8 mouse cellular contexts compared by ENCODE assay signal in the genomic region with DNA sequence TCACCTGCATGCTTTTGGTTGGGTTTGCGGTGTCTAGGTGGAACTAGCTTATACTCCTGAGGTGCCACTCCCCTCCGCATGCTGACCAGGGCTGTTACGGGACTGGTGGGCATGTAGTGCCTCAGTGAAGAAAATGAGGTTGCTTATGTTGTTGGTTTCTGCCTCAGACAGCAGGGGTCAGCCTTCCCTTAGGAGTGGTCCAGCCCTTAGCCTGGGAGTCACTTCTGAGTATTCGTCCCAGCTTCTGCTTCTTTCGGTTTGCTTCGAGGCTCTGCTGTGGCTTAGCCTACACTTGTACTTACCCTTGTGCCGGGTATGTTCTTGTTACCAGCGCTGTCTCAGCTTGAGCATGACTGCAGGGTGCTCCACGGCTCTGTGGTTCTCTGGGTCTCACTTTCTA. TPM values are rescaled to one million over a fixed set of nuclear protein-coding genes. Genes with fewer than 3 reads are reported as not detected.
DNase-seq lines count a peak whose midpoint lies in the region; ATAC-seq and TF ChIP-seq lines count a peak whose summit lies in the region.

No protein-coding gene starts in this region.

- peak; percentile 55 to 74 for DNase-seq in heart, postnatal 10 days
- DNase-seq in cerebellum, adult 9-10 months = peak; percentile 67
- DNase-seq in gastrocnemius, adult 18-20 months (ENCODE audit: low spot score) = peak; percentile 51
- DNase-seq in layer of hippocampus, adult 9-11 months = peak; percentile 69
- peak; percentile 77 for DNase-seq in thymus, adult 2 months

- H3K9me3 ChIP-seq in heart, embryonic 12.5 days (replicated peaks) = no peaks in the 10 kb centered on the region
- no peaks in the 10 kb centered on the region for H3K9me3 ChIP-seq in midbrain, embryonic 12.5 days

- intact Hi-C loops in heart, postnatal 10 days (cut with DNase I) = no loop called here

- peaks cover 8% of the 10 kb centered on the region; the same call in 1 of the 2 replicates for H3K27me3 ChIP-seq in heart, embryonic 12.5 days (replicated peaks)
- H3K27me3 ChIP-seq in midbrain, embryonic 12.5 days = peaks cover 5% of the 10 kb centered on the region
- H3K27me3 ChIP-seq in thymus, adult 2 months (ENCODE audit: control insufficient read depth, insufficient read depth, low read length) = no peaks in the 10 kb centered on the region

- H3K27ac ChIP-seq in heart, embryonic 12.5 days (ENCODE audit: poor library complexity, severe bottlenecking) = no peak overlapping the region
- H3K27ac ChIP-seq in midbrain, embryonic 12.5 days (replicated peaks) = no peak overlapping the region
- no peak overlapping the region; the same call in 1 of the 2 replicates for H3K27ac ChIP-seq in thymus, adult 2 months (ENCODE audit: control insufficient read depth, insufficient read depth, low read length)

- TF ChIP-seq POLR2A in thymus, adult 2 months (IDR thresholded peaks at IDR 0.05; ENCODE audit: control insufficient read depth, extremely low read depth, insufficient read depth, low read length, poor library complexity) = no peak

- H3K4me3 ChIP-seq in heart, embryonic 12.5 days = no peak overlapping the region
- H3K4me3 ChIP-seq in midbrain, embryonic 12.5 days = no peak overlapping the region
- peak overlapping the region; percentile 13; the same call in 1 of the 2 replicates for H3K4me3 ChIP-seq in thymus, adult 2 months (ENCODE audit: control insufficient read depth, insufficient read depth, low read length)

- no peak overlapping the region for H3K9ac ChIP-seq in heart, embryonic 12.5 days
- H3K9ac ChIP-seq in midbrain, embryonic 12.5 days (replicated peaks) = no peak overlapping the region

- 77% methylated on average over 9 of the region's 9 CpGs for WGBS in heart, embryonic 12.5 days
- 68% methylated on average over 9 of the region's 9 CpGs for WGBS in midbrain, embryonic 12.5 days
- 36% methylated on average over 9 of the region's 9 CpGs for WGBS in thymus, adult 2 months

- no peaks in the 10 kb centered on the region for H3K4me1 ChIP-seq in heart, embryonic 12.5 days (replicated peaks)
- peaks cover 13% of the 10 kb centered on the region for H3K4me1 ChIP-seq in midbrain, embryonic 12.5 days
- H3K4me1 ChIP-seq in thymus, adult 2 months (replicated peaks; ENCODE audit: control insufficient read depth, insufficient read depth, low read length) = peaks cover 6% of the 10 kb centered on the region

- no peak for ATAC-seq in heart, embryonic 12.5 days (ENCODE audit: insufficient number of reproducible peaks, low FRiP score)
- ATAC-seq in CD4-positive, CD25-positive, alpha-beta regulatory T cell, adult 4 months = peak; percentile 75
- peak; percentile 41; the same call in 1 of the 2 replicates for ATAC-seq in midbrain, embryonic 12.5 days (ENCODE audit: low FRiP score, low read depth)

- no peak overlapping the region for H3K4me2 ChIP-seq in heart, embryonic 12.5 days
- H3K4me2 ChIP-seq in midbrain, embryonic 12.5 days (replicated peaks) = no peak overlapping the region

- H3K36me3 ChIP-seq in heart, embryonic 12.5 days = peaks cover 9% of the 10 kb centered on the region; the same call in 1 of the 2 replicates
- H3K36me3 ChIP-seq in midbrain, embryonic 12.5 days = 0 out of 2 replicates have a peak, but pooled peaks cover 4% of the 10 kb centered on the region
- H3K36me3 ChIP-seq in thymus, adult 2 months (ENCODE audit: control insufficient read depth, insufficient read depth, low read length) = peaks cover 4% of the 10 kb centered on the region; the same call in 1 of the 2 replicates

- TF ChIP-seq CTCF in thymus, adult 2 months (IDR thresholded peaks at IDR 0.05; ENCODE audit: borderline replicate concordance, control insufficient read depth, extremely low read depth, insufficient read depth, low read length, poor library complexity) = peak; percentile 57; the same call in 1 of the 2 replicates

RNA-seq across cellular contexts. Expression of a gene that starts 36.0 kb away (rescaled TPM):
- total RNA-seq in heart, postnatal 10 days (2021) = 10 to 100 TPM; 19.0 to 23.1 TPM
- polyA plus RNA-seq in heart, embryonic 12.5 days (2016; fragmentation: Nextera tagmentation; extraction: Ambion mirVana) = 10.3 and 10.7 TPM in 2 replicates
- 10 to 100 TPM in 1 of 2 experiments, 1 to 10 TPM in 1; 8.4 to 16.2 TPM for polyA plus RNA-seq in CD4-positive, CD25-positive, alpha-beta regulatory T cell, adult 4 months (2017; shearing (Covaris generic))
- 10 to 100 TPM; 15.6 to 17.1 TPM for total RNA-seq in gastrocnemius, adult 18-20 months (2021)
- 12.5 and 13.7 TPM in 2 replicates for polyA plus RNA-seq in midbrain, embryonic 12.5 days (2016; fragmentation: Nextera tagmentation; extraction: Ambion mirVana)
- 53.1 and 56.5 TPM in 2 replicates for polyA plus RNA-seq in thymus, adult 2 months (2012; rRNA removed)
